Comparison of ENCODE assay signal across 8 mouse cellular contexts in the genomic region with DNA sequence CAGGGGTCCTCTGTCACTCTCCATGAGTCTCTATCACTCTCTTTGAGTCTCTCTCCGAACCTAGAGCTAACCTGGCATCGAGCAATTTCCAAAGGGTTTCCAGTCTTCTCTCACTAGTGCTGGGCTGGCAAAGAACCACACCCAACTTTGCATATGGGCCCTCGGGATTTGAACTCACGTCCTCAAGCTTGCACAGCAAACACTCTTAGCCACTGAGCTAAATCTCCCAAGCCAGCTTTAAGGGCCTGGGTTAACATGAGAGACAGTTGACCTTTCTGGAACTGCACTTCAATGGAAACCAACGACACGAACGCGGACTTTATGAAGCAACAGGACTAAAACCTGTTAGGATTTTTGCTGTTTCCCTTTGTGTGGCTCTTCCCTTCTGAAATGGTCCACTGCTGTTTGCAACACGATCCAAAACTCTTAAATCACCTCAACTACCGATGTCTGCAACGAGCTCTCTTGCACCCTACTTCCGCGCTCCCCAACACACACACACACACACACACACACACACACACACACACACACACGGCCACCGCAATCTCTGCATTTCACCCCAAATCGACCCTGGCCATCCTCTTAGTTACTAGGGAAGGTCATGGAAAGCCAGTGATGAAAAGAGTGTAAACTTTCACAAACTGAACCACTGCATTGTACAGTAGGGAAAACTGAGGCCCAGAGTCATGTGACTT. TPM values are rescaled to one million over a fixed set of nuclear protein-coding genes. Genes with fewer than 3 reads are reported as not detected.
DNase-seq lines count a peak whose midpoint lies in the region; ATAC-seq and TF ChIP-seq lines count a peak whose summit lies in the region.

No protein-coding gene starts in this region.

- no peak for TF ChIP-seq POLR2A in liver, adult 2 months (IDR thresholded peaks at IDR 0.05; ENCODE audit: extremely low read depth, insufficient read depth, low read length)

- peak overlapping the region; percentile 88 for H3K4me2 ChIP-seq in embryonic facial prominence, embryonic 14.5 days (ENCODE audit: low read depth, low read length)
- peak overlapping the region; percentile 90 for H3K4me2 ChIP-seq in neural tube, embryonic 13.5 days

- H3K4me1 ChIP-seq in liver, adult 2 months (ENCODE audit: control insufficient read depth, insufficient read depth, low read length): peaks cover 26% of the 10 kb centered on the region
- peaks cover 47% of the 10 kb centered on the region for H3K4me1 ChIP-seq in embryonic facial prominence, embryonic 14.5 days (ENCODE audit: control insufficient read depth, insufficient read depth, low read length)
- peaks cover 24% of the 10 kb centered on the region for H3K4me1 ChIP-seq in neural tube, embryonic 13.5 days (replicated peaks)

- peak overlapping the region; percentile 96; the same call in 1 of the 2 replicates for H3K9ac ChIP-seq in liver, adult 2 months (ENCODE audit: low read depth, low read length)
- H3K9ac ChIP-seq in embryonic facial prominence, embryonic 14.5 days (ENCODE audit: low read depth, low read length): peak overlapping the region; percentile 98
- peak overlapping the region; percentile 79 for H3K9ac ChIP-seq in neural tube, embryonic 13.5 days

- DNase-seq in liver, adult 2 months (ENCODE audit: extremely low read depth, low read depth, low spot score): peak; percentile 21
- no peak for DNase-seq in liver
- DNase-seq in embryonic facial prominence, embryonic 14.5 days (ENCODE audit: low spot score): no peak
- peak; percentile 33 to 44 for DNase-seq in kidney, postnatal 4 days
- DNase-seq in adrenal gland, adult 8-10 months: no peak
- DNase-seq in layer of hippocampus, adult 9-10 months (ENCODE audit: low spot score): no peak
- no peak for DNase-seq in urinary bladder, postnatal 10 days (ENCODE audit: low spot score)

- peak overlapping the region; percentile 24 for H3K27ac ChIP-seq in liver, adult 2 months (replicated peaks; ENCODE audit: insufficient read depth, low read depth, low read length)
- peak overlapping the region; percentile 96 for H3K27ac ChIP-seq in embryonic facial prominence, embryonic 14.5 days (replicated peaks; ENCODE audit: low read depth, low read length)
- H3K27ac ChIP-seq in neural tube, embryonic 13.5 days (replicated peaks): no peak overlapping the region

- no peaks in the 10 kb centered on the region for H3K9me3 ChIP-seq in embryonic facial prominence, embryonic 14.5 days (ENCODE audit: control insufficient read depth, low read length)
- no peaks in the 10 kb centered on the region for H3K9me3 ChIP-seq in neural tube, embryonic 13.5 days

- WGBS in liver, adult 2 months: 44% methylated on average over 16 of the region's 16 CpGs
- WGBS in embryonic facial prominence, embryonic 14.5 days: 68% methylated on average over 16 of the region's 16 CpGs
- WGBS in neural tube, embryonic 13.5 days: 82% methylated on average over 16 of the region's 16 CpGs

- H3K79me2 ChIP-seq in liver, adult 2 months (ENCODE audit: control insufficient read depth, insufficient read depth, low read length): peaks cover 30% of the 10 kb centered on the region

- H3K4me3 ChIP-seq in liver, adult 2 months (ENCODE audit: insufficient read depth, low read depth, low read length): peak overlapping the region; percentile 96
- H3K4me3 ChIP-seq in embryonic facial prominence, embryonic 14.5 days (ENCODE audit: low read depth, low read length): peak overlapping the region; percentile 89
- H3K4me3 ChIP-seq in neural tube, embryonic 13.5 days: peak overlapping the region; percentile 57

- TF ChIP-seq CTCF in liver, adult 2 months (IDR thresholded peaks at IDR 0.05; ENCODE audit: low read depth, low read length): no peak

- no peaks in the 10 kb centered on the region for H3K27me3 ChIP-seq in liver, adult 2 months (ENCODE audit: control insufficient read depth, insufficient read depth, low read length)
- no peaks in the 10 kb centered on the region for H3K27me3 ChIP-seq in embryonic facial prominence, embryonic 14.5 days (replicated peaks; ENCODE audit: control insufficient read depth, insufficient read depth, low read length)
- peaks cover 39% of the 10 kb centered on the region for H3K27me3 ChIP-seq in neural tube, embryonic 13.5 days

- ATAC-seq in embryonic facial prominence, embryonic 14.5 days (ENCODE audit: low read depth): no peak
- ATAC-seq in neural tube, embryonic 13.5 days (ENCODE audit: low read depth): no peak

- H3K36me3 ChIP-seq in liver, adult 2 months (ENCODE audit: control insufficient read depth, insufficient read depth, low read length): no peaks in the 10 kb centered on the region
- H3K36me3 ChIP-seq in embryonic facial prominence, embryonic 14.5 days (ENCODE audit: control insufficient read depth, insufficient read depth, low read length): no peaks in the 10 kb centered on the region
- no peaks in the 10 kb centered on the region for H3K36me3 ChIP-seq in neural tube, embryonic 13.5 days

RNA-seq across cellular contexts. Expression of a gene that starts 1.5 kb away (rescaled TPM):
- total RNA-seq in liver, adult 2 months (2014; rRNA removed): 8.3 and 10.3 TPM in 2 replicates
- polyA plus RNA-seq in liver, adult 2 months (2012; rRNA removed): 5.7 and 8.2 TPM in 2 replicates
- polyA plus RNA-seq in embryonic facial prominence, embryonic 14.5 days (2014; fragmentation: Nextera tagmentation; extraction: Ambion mirVana): 49.7 and 53.0 TPM in 2 replicates
- 10.3 and 11.5 TPM in 2 replicates for polyA plus RNA-seq in neural tube, embryonic 13.5 days (2015; fragmentation: Nextera tagmentation; extraction: Ambion mirVana)
- total RNA-seq in adrenal gland, adult 8-10 months (2022): 100 to 1,000 TPM in 2 of 4 experiments, 10 to 100 TPM in 2; 73.2 to 118 (median 99.8) TPM

Comparison
In these comparisons a context has a peak if more than half of its experiments do, and no peak if none do; other contexts are left out.
1. DNase-seq: peak in liver, adult 2 months (single experiment) and kidney, postnatal 4 days (2 of 2); none in liver (single experiment), embryonic facial prominence, embryonic 14.5 days (single experiment), adrenal gland, adult 8-10 months (single experiment), layer of hippocampus, adult 9-10 months (single experiment) and urinary bladder, postnatal 10 days (single experiment).
2. Peak in every context shown above with its lines, with median percentiles within 50 percentile points of each other: H3K4me3 ChIP-seq and H3K9ac ChIP-seq.